Mouse (Mus musculus) cerebellum, adult 2 months (tissue): ENCODE measurements around the gene Slc22a22.

Experiments
- CTCF ChIP-seq: fragments of 200-500 bp; IDR thresholded peaks from 2 replicates; pipeline ENCODE4 v1.5.1; 2011; ENCODE audit warnings: low read depth, mild to moderate bottlenecking, control low read depth, low read length, moderate library complexity, borderline replicate concordance; ENCODE audit not compliant: insufficient read depth
- POLR2A ChIP-seq: fragments of 200-500 bp; IDR thresholded peaks from 2 replicates; pipeline ENCODE4 v1.6.1; 2011; ENCODE audit warnings: low read length, control low read depth, borderline replicate concordance; ENCODE audit not compliant: insufficient read depth

DNA sequence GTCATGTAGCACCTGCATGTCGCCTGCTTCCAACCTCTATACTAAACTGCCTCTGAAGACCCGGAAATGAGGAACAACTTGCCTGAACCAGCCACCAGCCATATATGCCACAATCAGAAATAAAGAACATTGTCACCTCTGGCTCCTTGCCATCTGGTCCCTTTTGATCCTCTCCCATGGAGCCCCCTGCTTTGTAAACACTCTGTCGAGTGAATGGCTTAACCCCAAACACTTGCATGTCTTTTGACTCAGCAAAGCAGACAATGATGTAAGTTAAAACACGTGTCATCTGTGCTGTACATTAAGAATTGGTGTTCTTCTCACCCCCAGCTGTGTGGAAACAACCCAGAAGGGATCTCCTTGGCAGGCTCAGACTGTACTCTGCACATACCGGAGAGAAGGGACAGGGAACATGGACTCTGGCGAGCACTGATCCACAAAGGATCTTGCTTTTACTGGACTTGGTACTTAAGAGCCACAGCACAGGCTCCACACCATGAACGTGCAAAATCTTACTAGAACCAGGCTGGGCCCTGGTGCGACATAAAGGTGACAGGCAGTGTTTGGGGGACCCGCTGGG is 26.8 kb upstream of the Slc22a22 start:
- TF ChIP-seq POLR2A (no peak), CTCF (no peak)
